9 mouse cellular contexts compared by ENCODE assay signal in the genomic region with DNA sequence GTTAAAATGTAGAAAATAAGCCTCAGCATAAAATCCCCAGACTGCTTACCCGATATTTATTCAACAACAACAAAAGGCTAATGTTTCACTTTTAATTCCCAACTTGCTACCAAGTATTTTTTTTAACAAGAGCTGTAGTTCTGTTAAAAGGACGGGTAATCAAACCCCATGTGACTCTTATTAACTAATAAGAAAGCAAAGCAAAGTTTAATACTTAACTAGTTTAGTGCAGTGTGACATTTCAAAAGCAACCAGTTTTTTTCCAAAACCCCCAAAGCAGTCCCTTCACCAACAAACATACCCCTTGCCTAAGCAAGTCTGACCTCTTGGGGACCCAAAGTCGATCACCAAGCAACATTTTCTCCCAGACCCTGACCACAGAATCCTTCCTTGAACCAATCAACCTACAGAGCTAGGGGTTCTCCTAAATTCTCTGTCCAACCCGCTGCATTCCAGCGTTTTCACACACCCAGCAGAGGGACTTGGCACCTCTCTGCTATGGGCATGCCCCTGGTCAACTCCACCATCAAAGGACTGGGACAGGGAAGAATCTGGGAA. TPM values are rescaled to one million over a fixed set of nuclear protein-coding genes. Genes with fewer than 3 reads are reported as not detected.
DNase-seq lines count a peak whose midpoint lies in the region; ATAC-seq and TF ChIP-seq lines count a peak whose summit lies in the region.
"Had no signal": no experiment of that assay in that cellular context is flagged by ENCODE, and none has a peak within 500 bp of the region (broad histone marks: within the 10 kb centered on the region; RNA-seq: fewer than 3 reads in every experiment).

No protein-coding gene starts in this region.

- peak overlapping the region; percentile 84 for H3K4me3 ChIP-seq in hindbrain, embryonic 14.5 days (replicated peaks; ENCODE audit: low read length)
- peak overlapping the region; percentile 77 for H3K4me3 ChIP-seq in lung, embryonic 16.5 days (ENCODE audit: low read length)

- no peaks in the 10 kb centered on the region for H3K27me3 ChIP-seq in Patski
- H3K27me3 ChIP-seq in hindbrain, embryonic 14.5 days (ENCODE audit: control insufficient read depth, insufficient read depth, low read length) = no peaks in the 10 kb centered on the region
- peaks cover 4% of the 10 kb centered on the region; the same call in 1 of the 2 replicates for H3K27me3 ChIP-seq in lung, embryonic 16.5 days (ENCODE audit: control insufficient read depth, insufficient read depth, low read depth, low read length)

- H3K9ac ChIP-seq in hindbrain, embryonic 14.5 days = peak overlapping the region; percentile 98
- H3K9ac ChIP-seq in lung, embryonic 16.5 days (ENCODE audit: low read length) = no peak overlapping the region; the same call in 1 of the 2 replicates

- WGBS in hindbrain, embryonic 14.5 days = 26% methylated on average over 5 of the region's 5 CpGs
- WGBS in lung, embryonic 16.5 days = 23% methylated on average over 5 of the region's 5 CpGs

- peak; percentile 10 for DNase-seq in A20 (ENCODE audit: low read depth, low spot score)
- DNase-seq in Patski (ENCODE audit: low read depth, low spot score) = peak; percentile 37
- DNase-seq in hindbrain, embryonic 14.5 days (ENCODE audit: low spot score) = no peak
- no peak for DNase-seq in Muller cell, postnatal 12 days (ENCODE audit: inconsistent ontology term)
- DNase-seq in urinary bladder, postnatal 10 days (ENCODE audit: low spot score) = no peak
- no peak for DNase-seq in thymus, postnatal 4 days
- no peak for DNase-seq in cerebellum, adult 11 months

- TF ChIP-seq CTCF in Patski (IDR thresholded peaks at IDR 0.05) = no peak

- no peaks in the 10 kb centered on the region for H3K36me3 ChIP-seq in hindbrain, embryonic 14.5 days (replicated peaks; ENCODE audit: control insufficient read depth, insufficient read depth)
- no peaks in the 10 kb centered on the region for H3K36me3 ChIP-seq in lung, embryonic 16.5 days (ENCODE audit: control insufficient read depth, insufficient read depth, low read length)

- H3K4me1 ChIP-seq in hindbrain, embryonic 14.5 days (replicated peaks; ENCODE audit: control insufficient read depth, insufficient read depth, low read length) = peaks cover 17% of the 10 kb centered on the region
- peaks cover 6% of the 10 kb centered on the region; the same call in 1 of the 2 replicates for H3K4me1 ChIP-seq in lung, embryonic 16.5 days (replicated peaks; ENCODE audit: control insufficient read depth, insufficient read depth, low read length)

- H3K27ac ChIP-seq in hindbrain, embryonic 14.5 days = no peak overlapping the region
- no peak overlapping the region for H3K27ac ChIP-seq in lung, embryonic 16.5 days (ENCODE audit: low read length)
- H3K27ac ChIP-seq: macrophage had no signal

- in situ Hi-C loops in Patski (cut with MboI; ENCODE audit: low pct_unique_long_range_greater_than_20kb) = no loop called here

- peak; percentile 58 for ATAC-seq in Patski
- no peak for ATAC-seq in hindbrain, embryonic 14.5 days (ENCODE audit: low FRiP score)
- ATAC-seq in lung, embryonic 16.5 days (ENCODE audit: low read depth) = no peak

- H3K9me3 ChIP-seq in hindbrain, embryonic 14.5 days (ENCODE audit: control insufficient read depth, low read length) = no peaks in the 10 kb centered on the region
- H3K9me3 ChIP-seq in lung, embryonic 16.5 days (ENCODE audit: control insufficient read depth, low read length) = no peaks in the 10 kb centered on the region

- CTCF ChIA-PET in Patski (lab: Charles Lee) = interaction anchor here (1.1 to 2.6 kb wide), 3 partner anchors 10 to 37 kb away, joined by 3 to 19 read pairs (median 5); no protein-coding TSS in a partner anchor

- POLR2A ChIA-PET in Patski (lab: Charles Lee) = interaction anchor here (1.7 kb wide), 1 partner anchor 38 kb away, joined by 6 read pairs; no protein-coding TSS in a partner anchor

- peak overlapping the region; percentile 96 for H3K4me2 ChIP-seq in hindbrain, embryonic 14.5 days (replicated peaks)
- peak overlapping the region; percentile 97 for H3K4me2 ChIP-seq in lung, embryonic 16.5 days (ENCODE audit: low read depth, low read length)

RNA-seq across cellular contexts. Expression of gene Prkaa2, which starts 1.0 kb away (rescaled TPM):
- 12.6 TPM for polyA plus RNA-seq in Patski (2021)
- 18.4 and 20.2 TPM in 2 replicates for polyA plus RNA-seq in hindbrain, embryonic 14.5 days (2014; fragmentation: Nextera tagmentation; extraction: Ambion mirVana)
- polyA plus RNA-seq in lung, embryonic 16.5 days (2015; fragmentation: Nextera tagmentation; extraction: Ambion mirVana) = 2.1 and 2.8 TPM in 2 replicates

RNA-seq across cellular contexts. Expression of gene Plpp3, which starts 48.4 kb away (rescaled TPM):
- polyA plus RNA-seq in Patski (2021) = 51.7 TPM
- polyA plus RNA-seq in hindbrain, embryonic 14.5 days (2014; fragmentation: Nextera tagmentation; extraction: Ambion mirVana) = 68.6 and 69.9 TPM in 2 replicates
- polyA plus RNA-seq in lung, embryonic 16.5 days (2015; fragmentation: Nextera tagmentation; extraction: Ambion mirVana) = 92.1 and 94.2 TPM in 2 replicates

Comparison
In these comparisons a context has a peak if more than half of its experiments do, and no peak if none do; other contexts are left out.
1. DNase-seq: peak in A20 (single experiment) and Patski (single experiment); none in hindbrain, embryonic 14.5 days (single experiment), Muller cell, postnatal 12 days (single experiment), urinary bladder, postnatal 10 days (single experiment), thymus, postnatal 4 days (single experiment) and cerebellum, adult 11 months (single experiment).